Mouse (Mus musculus): ENCODE measurements around the gene Nbr1.
"Not testable (repeated sequence)": the region's sequence is repeated elsewhere in the genome, so short reads cannot be mapped to it uniquely, and the experiment has no call there.

The Nbr1 gene

DNA sequence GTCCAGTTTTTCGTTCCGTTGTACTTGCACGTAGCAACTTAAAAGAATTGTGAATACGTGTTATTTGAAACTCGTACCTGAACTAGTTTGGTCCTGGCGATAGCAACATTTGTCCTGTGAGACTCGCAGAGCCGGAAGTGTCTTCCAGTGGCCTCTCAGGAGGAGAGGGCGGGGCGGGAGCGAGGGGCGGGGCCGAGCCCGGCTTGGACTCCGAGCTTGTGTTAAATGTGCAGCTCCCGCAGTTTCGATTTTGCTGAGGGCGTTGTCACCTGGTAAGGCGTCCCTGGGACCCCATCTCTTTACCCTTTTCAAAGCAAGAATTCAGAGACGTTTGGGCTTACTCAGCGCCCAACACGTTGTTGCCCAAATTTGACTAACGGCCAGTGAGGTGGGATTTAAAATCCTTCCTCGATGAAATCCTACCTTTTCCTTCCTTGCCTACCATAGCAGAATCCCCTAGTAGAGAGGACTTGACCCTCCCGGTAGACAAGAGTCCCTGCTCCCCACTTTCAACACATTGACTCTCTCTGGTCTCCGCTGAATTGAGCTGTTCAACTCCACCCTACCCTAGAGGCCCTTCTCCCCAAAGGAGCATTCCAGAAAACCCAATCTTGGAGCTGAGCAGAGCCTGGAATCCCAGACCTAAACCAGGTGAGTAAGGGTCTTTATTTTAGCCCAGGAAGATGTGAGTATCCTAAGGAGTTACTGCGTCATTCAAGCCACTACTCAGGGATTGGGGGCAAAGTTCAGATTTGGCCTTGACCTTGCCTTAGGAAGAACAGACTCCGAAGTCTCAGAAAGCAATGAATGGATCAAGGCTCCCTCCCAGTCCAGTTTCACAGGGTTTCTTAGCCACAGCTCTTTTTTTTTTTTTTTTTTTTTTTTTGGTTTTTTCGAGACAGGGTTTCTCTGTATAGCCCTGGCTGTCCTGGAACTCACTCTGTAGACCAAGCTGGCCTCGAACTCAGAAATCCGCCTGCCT is 30.4 kb downstream of the Nbr1 start, which contains the start of gene Tmem106a:
Tmem106a (plus strand) TSS at position 189 of the 982 bp plus-strand sequence.
- peak; percentile 32 to 39 for DNase-seq (ENCODE audit: low spot score in 2 of 2)

DNA sequence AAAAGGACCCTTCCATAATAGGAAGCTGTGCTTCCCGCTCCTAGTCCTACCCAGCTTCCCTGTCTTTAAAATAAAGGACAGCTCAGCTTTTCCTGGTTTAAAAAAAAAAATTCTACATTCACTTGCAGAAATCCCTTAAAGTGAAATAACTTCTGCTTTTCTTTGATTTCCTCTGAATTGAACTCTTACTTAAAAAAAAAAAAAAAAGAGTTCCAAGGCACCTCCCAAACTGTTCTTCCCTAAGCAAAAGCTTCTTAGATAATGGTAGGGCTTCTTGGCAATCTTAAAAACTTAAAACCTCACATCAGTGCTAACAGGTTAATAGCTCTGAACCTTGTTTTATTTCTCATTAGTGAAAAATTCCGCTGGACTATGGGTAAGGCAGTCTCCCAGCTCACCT is 31.3 kb downstream of the Nbr1 start:
- no peak for DNase-seq (ENCODE audit: low spot score in 2 of 2)

- not testable (repeated sequence) for DNase-seq (ENCODE audit: low spot score in 2 of 2)
Measured at GRCm38 (mm10) chr11:101585031-101585430, 33.1 kb downstream of the Nbr1 start.

DNA sequence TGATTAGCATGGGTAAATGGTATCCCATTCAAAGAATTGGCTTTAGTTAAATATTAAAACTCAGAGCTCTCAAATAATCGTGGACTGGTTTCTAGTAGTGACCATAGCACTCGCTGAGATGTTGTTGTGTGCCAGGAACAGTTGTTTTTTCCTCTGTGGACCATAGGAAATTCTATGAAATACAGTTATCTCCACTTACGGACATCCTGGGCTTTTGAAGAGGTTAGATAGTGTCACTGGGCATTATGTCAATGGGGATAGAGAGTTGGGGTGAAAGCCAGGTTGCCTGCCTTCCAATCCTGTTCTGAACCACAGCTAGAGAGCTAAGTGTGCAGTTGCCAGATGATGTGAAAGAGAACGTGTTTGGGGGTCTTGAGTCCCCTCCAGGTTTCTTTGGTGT is 33.9 kb downstream of the Nbr1 start:
- no peak for DNase-seq (ENCODE audit: low spot score in 2 of 2)

DNA sequence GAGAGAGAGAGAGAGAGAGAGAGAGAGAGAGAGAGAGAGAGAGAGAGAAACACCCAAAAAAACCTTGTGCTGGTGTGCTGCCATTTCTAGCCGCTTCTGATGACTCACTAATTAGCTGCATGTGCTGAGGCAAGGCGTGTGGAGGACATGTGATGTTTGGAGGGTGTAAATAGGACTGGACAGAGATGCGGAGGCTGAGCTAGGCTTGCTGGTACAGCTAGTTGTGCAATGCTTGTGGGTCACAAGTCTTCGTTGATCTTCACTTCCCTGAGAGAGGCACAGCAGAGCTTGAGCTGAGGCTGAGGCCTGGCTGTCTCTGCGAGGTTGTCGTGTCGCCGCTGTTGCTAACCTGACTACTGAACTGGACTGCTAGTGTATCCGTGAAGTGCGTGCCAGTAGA is 35.7 kb downstream of the Nbr1 start:
- DNase-seq (ENCODE audit: low spot score in 2 of 2) = no peak

DNA sequence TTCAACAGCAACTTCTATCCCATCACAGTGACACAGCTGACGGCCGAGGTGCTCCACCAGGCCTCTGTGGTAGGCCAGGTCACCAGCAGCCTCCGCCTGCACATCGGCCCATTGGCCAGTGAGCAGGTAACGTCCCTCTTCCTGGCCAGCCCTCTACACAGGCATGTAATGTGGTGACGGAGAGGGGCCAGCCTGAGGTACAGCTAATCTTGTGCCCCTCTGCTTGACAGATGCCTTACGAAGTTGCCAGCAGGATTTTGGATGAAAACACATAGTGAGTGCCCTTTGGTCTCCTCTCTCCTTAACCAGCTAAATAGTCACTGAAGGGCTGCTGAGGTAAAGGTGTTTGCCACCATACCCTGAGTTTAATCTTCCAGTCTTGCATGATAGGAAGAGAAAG is 36.9 kb downstream of the Nbr1 start:
- no peak for DNase-seq (ENCODE audit: low spot score in 2 of 2)

- DNase-seq (ENCODE audit: low spot score in 2 of 2) = peak; percentile 45 to 64
Measured at GRCm38 (mm10) chr11:101589444-101589843, 37.5 kb downstream of the Nbr1 start.

GRCm38 (mm10) chr11:101589989-101590624 is 38.2 kb downstream of the Nbr1 start:
- DNase-seq (ENCODE audit: low spot score in 2 of 2) = no peak

DNA sequence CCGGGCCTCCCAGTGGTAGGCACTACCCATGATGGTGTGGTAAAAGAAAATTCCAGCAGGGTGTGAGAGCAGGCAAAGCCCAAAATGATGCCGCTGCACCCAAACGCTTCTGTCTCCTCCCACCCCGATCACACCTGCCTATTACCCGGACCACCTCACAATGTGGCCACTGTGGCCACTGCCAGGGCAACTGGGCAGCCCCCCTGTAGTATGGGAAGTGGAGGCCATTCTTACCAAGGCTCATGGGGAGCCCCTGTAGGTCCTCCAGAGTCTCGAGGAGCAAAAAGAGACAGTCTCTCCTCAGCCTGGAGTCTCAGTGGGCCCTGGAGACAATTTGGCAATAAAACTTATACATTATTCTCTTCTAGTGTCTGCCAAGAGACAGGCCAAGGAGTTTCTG is 47.2 kb downstream of the Nbr1 start, which contains the start of gene Gm11634:
Gm11634 (minus strand) TSS at position 101 of the 400 bp plus-strand sequence.
- no peak for DNase-seq (ENCODE audit: low spot score in 2 of 2)

DNA sequence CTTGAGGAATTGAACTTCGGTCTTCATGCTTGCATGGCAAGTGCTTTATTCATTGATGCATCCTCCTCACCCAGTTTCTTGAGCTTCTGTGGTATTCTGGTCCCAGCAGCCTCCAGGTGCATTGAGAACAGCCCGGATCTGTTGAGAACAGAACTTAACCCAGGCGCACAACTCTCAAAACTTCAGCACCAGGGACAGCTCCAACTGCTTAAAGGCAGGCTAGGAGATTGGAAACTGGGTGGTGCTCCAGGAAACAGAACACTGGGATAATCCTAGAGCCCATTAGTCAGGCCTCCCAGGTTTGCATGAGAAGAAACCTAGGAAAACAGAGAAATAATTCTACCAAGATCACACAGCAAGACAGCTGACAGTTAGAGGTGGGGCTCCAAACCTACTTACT is 50.5 kb downstream of the Nbr1 start:
- peak; percentile 14 to 40 for DNase-seq (ENCODE audit: low spot score in 2 of 2)

DNA sequence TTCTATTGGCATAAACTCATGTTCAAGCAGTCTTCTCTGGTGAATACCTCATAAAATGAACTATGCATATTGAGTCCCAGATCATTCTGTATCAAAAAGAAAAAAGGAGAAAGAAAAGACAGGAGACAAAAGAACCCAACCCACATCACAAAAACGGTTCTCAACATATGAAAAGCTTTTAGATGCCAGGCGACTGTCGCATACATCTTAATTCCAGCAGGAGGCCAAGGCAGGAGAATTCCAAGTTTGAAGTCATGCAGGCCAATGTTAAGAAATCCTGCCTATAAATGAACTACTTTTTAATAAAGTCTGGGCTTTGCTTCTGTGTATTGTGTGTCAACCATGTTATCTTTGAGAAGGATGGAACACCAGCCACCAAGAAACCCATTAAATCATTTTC is 52.2 kb downstream of the Nbr1 start:
- no peak for DNase-seq (ENCODE audit: low spot score in 2 of 2)

DNA sequence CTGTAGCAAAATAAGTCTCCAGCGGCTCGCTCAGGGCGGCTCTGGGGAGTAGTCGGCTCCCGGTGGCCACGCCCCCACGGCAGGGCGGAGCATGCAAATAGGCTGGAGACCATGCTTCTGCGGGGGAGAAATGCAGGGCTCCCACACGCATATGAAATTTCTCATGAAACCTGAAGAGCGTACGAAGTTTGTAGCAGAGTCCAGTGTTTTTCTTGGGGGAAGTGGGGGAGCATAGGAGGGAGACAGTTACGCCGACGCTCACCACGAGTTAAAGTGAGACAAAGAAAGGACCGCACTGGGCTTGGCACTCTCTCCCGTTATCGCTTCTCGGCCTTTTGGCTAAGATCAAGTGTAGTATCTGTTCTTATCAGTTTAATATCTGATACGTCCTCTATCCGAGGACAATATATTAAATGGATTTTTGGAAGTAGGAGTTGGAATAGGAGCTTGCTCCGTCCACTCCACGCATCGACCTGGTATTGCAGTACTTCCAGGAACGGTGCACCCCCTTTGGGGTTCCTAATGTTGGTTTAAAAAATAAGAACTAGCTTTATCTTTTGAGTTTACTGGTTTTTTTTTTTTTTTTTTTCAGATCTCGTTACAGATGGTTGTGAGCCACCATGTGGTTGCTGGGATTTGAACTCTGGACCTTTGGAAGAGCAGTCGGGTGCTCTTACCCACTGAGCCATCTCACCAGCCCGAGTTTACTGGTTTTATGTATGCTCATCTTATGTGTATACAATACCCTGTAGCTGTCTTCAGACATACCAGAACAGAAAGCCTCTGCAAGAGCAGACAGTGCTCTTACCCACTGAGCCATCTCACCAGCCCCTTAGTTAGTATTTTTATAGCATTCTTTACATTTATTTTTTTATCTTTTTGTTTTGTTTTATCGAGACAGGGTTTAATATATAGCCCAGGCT is 52.8 kb downstream of the Nbr1 start:
- peak; percentile 58 to 77 for DNase-seq (ENCODE audit: low spot score in 2 of 2)

- not testable (repeated sequence) for DNase-seq (ENCODE audit: low spot score in 2 of 2)
Measured at GRCm38 (mm10) chr11:101607134-101607533, 55.2 kb downstream of the Nbr1 start.

DNA sequence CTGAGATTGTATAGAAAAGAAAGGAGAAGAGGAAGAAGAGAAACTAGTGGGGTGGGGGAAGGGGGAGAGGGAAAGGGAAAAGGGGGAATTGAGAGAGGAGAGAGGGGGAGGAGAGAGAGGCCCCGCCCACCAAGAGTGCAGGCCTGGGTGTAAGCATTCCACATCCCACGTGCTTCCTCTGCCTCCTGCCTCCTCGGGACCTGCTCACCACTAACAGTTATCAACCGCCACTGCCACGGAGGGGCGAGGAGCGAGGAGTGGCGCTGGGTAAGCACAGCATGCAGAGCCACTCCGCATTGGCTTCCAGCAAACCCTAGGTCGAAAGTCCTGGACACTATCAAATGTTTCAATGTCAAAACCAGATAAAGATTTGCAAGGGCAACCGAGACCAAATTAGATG is 58.5 kb downstream of the Nbr1 start:
- DNase-seq (ENCODE audit: low spot score in 2 of 2) = no peak

GRCm38 (mm10) chr11:101613596-101613995 is 61.6 kb downstream of the Nbr1 start:
- no peak for DNase-seq (ENCODE audit: low spot score in 2 of 2)

GRCm38 (mm10) chr11:101614116-101614515 is 62.2 kb downstream of the Nbr1 start:
- DNase-seq (ENCODE audit: low spot score in 2 of 2) = no peak

GRCm38 (mm10) chr11:101615380-101615779 is 63.4 kb downstream of the Nbr1 start:
- no peak for DNase-seq (ENCODE audit: low spot score in 2 of 2)

GRCm38 (mm10) chr11:101616104-101616503 is 64.2 kb downstream of the Nbr1 start:
- DNase-seq (ENCODE audit: low spot score in 2 of 2) = no peak

DNA sequence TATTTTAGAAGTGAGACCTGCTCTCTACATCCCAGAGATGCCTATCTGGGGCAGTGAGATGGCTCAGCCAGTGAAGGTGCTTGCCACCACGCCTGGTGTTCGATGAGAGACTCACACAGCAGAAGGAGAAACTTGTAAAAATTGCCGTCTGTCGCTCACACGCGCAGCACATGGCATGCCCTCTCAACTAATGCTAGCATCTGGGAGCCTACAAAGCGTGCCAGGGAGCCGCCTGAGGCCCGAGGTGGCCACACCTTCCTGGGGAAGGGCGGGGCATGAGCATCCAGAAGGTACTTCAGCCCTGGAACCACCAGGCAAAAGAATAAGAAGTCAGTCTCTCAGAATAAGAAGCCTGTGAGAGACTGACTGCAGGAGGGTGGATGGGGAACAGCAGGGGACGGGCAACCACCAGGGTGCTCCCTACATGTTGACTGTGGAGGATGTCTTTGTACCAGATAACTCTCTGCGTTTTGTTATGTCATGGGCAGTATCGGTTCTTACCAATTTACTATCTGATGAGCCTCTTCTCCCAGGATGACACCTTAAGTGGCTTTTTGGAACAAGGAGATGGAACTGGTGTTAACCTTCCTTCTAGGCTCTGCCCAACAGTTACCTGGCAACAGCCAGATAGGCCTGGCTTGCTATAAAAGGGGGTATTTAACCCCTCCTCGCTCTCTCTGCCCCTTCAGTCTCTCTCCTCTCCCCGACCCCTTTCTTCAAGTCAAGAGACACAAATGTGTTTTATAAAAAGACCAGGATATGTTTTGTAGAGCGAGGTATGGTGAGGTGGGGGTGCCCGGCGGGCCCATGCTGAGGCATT is 65.2 kb downstream of the Nbr1 start:
- DNase-seq (ENCODE audit: low spot score in 2 of 2) = no peak

DNA sequence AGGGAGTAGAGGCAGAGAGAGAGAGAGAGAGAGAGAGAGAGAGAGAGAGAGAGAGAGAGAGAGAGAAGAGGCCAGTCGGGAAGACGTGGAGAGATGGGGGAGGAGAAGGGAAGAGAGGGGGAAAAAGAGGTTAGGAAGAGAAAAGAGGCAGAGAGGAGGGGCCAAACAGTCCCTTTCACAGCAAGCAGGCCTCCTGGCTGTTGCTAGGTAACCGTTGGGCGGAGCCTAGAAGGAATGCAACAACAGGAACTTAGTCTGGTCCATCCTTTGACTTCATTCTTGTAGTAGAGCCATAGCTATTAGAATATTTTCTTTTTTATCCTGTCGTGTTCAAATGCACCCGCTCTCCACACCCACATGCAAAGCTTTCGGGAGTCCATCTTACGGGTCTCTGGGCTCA is 65.9 kb downstream of the Nbr1 start:
- peak in 1 of 2 experiments; percentile 19 for DNase-seq (ENCODE audit: low spot score in 2 of 2)

GRCm38 (mm10) chr11:101618596-101618995 is 66.6 kb downstream of the Nbr1 start:
- no peak for DNase-seq (ENCODE audit: low spot score in 2 of 2)

All from natural killer cell, adult 2 months (primary cell).